Mouse (Mus musculus): ENCODE data around the gene Gtf2h3.
"Not testable (repeated sequence)": the region's sequence is repeated elsewhere in the genome, so short reads cannot be mapped to it uniquely, and the experiment has no call there.

Gtf2h3 gene

DNA sequence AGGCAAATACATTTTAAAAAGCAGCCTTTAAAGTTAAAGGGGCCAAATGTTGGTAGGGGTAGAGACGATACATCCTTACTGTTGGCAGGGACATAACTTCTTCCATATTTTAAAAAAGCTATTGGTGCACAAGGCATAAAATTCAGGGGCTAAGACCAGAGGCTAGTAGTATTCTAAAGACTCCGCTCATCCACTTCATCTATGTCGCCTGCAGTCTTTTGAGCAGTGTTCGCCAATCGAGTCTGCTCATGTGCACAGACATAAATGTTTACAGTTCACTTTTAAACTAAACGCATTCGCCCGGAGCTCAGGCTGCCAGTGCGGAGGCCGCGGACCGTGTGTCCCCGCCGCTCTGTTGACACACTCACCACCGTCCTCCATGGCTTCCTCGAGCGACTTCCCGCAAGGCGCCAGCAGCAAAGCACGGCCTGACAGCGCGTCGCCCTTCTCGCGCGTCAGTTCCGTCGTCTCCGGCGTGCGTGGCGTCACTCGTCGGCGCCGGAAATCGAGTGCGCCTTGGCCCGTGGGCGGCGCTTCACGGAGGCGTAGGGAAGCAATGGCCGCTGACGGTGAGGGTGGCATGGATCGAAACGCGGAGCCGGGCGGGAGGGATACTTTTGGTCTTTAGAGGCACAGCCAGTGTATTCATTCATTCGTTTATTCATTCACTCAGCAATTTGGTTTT, at the start of gene Gtf2h3, which contains the start of gene Eif2b1:
Gene Gtf2h3 (plus strand): TSS at position 508 of the 685 bp plus-strand sequence.
Gene Eif2b1 (minus strand): TSS at position 499 of the 685 bp plus-strand sequence.
- in situ Hi-C loops (cut with MboI, MseI), result no loop called here

DNA sequence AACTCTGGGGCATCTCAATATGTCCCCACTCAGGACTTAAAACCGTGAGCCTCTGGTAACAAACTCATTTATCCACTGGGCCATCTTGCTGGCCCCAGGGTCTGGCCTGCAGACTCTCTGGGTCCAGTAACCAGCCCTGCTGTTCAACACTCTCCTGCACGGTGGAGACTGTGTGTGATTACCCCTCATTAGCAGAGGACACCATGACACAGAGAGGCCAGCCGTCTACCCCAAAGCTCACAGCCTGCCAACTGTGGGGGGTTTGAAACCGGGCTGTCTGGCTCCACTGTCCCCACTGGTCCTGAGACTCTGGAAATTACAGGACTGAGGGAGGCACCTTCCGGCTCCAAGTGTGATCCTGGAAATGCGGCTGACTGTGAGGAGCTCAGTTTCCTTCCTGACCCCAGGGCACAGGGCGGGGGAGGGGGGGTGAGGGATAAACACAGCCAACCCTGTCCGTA, 49.7 kb upstream of the Gtf2h3 start:
- in situ Hi-C loops (cut with MboI, MseI), result no loop called here

- in situ Hi-C loops (cut with MboI, MseI), result loop anchor here (5.0 kb wide), 2 partner anchors 42 to 92 kb away; partner anchors contain the start of gene Kmt5a
Observed at GRCm38 (mm10) chr5:124529697-124530096, 49.2 kb upstream of the Gtf2h3 start.

GRCm38 (mm10) chr5:124530655-124531582, 48.0 kb upstream of the Gtf2h3 start, which contains the start of gene Rilpl1:
Rilpl1 (minus strand) TSS chr5:124531391.
- in situ Hi-C loops (cut with MboI, MseI), result loop anchor here (5.0 kb wide), 2 partner anchors 44 to 94 kb away; partner anchors contain the start of gene Kmt5a

GRCm38 (mm10) chr5:124531583-124531930, 47.4 kb upstream of the Gtf2h3 start:
- in situ Hi-C loops (cut with MboI, MseI), result loop anchor here (5.0 kb wide), 2 partner anchors 44 to 94 kb away; partner anchors contain the start of gene Kmt5a

DNA sequence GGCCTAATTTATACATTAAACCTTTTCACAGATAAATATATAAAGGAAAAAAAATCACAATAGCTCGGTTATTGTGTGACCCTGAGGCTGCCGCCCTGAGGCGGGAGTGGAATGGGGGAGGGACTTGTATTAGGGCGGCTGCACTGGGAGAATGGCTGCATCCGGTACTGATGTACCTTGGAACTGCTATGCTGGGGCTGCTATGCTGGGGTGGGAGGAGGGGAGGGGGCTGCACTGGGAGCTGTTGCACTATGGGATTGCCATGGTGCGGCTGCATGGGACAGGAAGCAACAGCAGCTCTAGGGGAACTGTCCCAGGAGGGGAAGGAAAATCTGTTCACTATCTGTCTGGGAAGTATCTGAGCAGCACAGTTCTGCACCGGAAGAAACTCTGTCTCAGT, 46.5 kb upstream of the Gtf2h3 start:
- in situ Hi-C loops (cut with MboI, MseI), result loop anchor here (5.0 kb wide), 2 partner anchors 45 to 95 kb away; partner anchors contain the start of gene Kmt5a

- in situ Hi-C loops (cut with MboI, MseI), result no loop called here
Observed at GRCm38 (mm10) chr5:124535016-124535415, 43.9 kb upstream of the Gtf2h3 start.

DNA sequence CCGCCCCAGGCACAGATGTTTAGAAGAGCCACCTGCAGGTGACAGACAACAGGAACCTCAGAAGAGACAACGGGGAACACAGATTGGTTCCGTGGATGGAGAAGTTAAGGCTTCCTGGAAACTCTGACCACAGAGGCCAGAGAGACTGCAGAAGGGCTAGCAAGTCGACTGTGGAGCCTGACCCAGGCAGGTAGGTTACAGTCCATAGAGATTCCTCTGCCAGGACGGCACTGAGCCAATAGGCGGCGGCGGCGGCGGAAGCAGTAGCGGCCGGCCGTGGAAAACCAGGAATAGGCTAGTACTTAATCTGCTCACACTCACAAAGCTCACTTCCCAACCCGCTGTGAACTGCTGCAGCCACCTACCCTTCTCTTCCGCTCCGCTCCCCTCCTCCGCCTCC, 42.2 kb upstream of the Gtf2h3 start:
- in situ Hi-C loops (cut with MboI, MseI), result no loop called here

- in situ Hi-C loops (cut with MboI, MseI), result no loop called here
Observed at GRCm38 (mm10) chr5:124538813-124539792, 39.8 kb upstream of the Gtf2h3 start.

DNA sequence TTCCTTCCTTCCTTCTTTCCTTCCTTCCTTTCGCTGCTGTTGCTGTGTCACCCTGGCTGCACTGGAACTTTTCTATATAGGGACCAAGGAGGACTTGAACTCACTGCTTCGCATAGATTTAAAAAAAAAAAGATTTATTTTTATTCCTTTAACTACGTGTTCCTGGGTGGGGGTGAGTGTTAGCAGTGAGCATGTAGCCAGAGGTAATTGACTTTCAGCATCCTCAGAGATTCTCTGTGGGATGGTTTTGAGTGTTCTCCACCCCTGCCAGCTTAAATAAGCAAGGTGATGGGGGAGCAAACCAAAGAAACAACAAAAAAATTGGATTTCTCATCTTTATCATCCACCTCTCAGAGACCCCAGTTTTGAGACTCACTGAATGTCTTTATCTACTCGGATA, 39.0 kb upstream of the Gtf2h3 start:
- in situ Hi-C loops (cut with MboI, MseI), result no loop called here

GRCm38 (mm10) chr5:124540383-124540786, 38.6 kb upstream of the Gtf2h3 start, which contains the start of gene Tmed2:
Tmed2 (plus strand) TSS chr5:124540695.
- in situ Hi-C loops (cut with MboI, MseI), result no loop called here

DNA sequence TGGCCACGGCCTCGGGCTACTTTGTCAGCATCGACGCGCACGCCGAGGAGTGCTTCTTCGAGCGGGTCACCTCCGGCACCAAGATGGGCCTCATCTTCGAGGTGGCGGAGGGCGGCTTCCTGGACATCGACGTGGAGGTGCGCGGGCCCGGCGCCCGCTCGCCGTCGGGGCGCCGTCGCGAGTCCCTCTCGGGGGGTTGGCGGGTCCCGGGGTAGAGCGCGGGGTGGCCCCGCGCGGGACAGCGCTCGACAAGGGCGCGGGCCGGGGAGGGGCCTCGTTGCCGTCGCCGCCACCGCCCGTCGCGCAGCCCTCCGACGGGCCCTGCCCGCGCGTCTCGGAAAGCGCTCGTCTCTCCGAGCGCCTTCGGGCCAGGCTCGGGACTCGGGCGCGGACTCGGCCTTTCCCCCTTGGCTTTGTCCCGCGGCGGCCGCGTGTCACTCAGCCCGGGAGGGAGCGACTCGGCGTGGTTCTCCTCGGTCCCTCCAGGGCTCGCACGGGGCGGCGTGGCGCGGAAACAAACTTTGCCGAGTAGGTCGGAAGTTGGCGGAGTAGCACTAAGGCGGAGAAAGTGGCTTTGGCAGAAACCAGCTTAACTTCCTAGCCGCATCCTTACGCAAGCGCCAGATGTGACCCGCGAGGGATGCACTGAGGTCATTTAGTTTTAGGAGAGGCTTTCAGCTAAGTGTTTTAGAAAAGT, 37.9 kb upstream of the Gtf2h3 start:
- in situ Hi-C loops (cut with MboI, MseI), result no loop called here

DNA sequence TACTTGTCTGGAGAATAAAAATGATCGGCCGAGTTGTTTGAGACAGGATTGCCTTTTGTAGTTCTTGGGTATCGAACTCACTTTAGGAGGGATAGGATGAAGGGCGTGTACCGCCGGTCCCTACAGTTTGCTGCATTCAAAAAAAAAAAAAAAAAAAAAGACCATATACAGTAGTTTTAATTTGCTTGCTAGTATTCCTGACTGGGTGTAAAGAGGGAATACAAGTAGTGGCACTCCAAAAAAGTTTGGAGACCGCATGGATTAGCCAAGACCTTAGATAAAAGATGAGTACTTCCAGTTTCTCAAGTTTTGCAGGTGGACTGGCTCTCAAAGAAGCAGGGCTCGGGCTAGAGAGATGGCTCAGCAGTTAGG, 37.4 kb upstream of the Gtf2h3 start:
- in situ Hi-C loops (cut with MboI, MseI), result no loop called here

- in situ Hi-C loops (cut with MboI, MseI), result not testable (repeated sequence)
Observed at GRCm38 (mm10) chr5:124550737-124551136, 28.2 kb upstream of the Gtf2h3 start.

GRCm38 (mm10) chr5:124551349-124552093, 27.4 kb upstream of the Gtf2h3 start:
- in situ Hi-C loops (cut with MboI, MseI), result not testable (repeated sequence)

DNA sequence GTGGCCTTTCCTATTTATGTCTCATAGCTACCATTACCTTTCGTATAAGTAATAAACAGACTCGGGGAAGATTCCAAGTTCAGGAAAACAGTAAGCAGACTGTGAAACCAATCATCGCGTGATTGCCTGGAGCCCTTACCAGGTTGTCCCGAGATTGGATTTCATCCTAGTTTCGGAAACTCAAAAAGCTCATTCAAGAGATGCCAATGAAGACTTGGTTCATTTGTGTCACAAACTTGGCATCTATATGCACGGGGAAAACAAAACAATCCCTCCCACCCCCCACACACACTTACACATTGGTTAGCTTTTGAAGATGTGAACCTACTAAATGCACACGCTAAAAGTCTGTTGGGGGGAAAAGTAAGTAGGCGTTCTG, 26.9 kb upstream of the Gtf2h3 start:
- in situ Hi-C loops (cut with MboI, MseI), result no loop called here

DNA sequence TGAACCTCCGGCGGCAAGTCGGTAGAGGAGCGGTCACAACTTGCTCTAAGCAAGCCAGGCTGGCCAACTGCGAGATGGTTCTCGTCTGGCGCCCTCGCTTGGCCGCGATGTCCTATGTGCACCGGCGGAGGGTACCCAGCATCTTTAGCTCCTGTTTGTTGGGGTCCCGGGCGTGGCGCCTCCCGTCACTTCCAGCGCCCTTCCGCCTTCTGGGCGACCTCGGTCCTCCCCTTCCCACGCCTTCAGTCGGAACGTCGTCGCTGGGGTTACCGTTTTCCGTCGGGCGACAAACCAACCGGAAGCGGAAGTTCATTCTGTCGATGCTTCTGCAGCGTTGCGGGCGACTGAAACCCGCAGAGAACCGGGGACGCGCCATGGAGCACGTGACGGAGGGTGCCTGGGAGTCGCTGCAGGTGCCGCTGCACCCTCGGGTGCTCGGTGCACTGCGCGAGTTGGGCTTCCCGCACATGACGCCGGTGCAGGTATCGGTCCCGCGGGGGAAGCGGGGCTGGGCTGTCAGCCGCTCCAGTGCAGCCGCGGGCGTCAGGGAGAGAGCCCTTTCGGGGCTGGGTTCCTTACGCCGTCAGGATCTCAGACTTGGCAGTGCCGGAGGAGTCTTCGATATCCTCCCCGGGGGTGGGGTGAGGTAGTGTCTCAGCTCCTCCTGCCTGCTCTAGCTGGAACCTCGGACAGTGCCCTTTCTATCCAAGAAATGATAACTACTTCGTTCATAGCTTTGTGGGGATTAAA, 26.2 kb upstream of the Gtf2h3 start, which contains the start of gene Ddx55:
Gene Ddx55 (plus strand): TSS at position 307 of the 750 bp plus-strand sequence.
- in situ Hi-C loops (cut with MboI, MseI), result no loop called here

GRCm38 (mm10) chr5:124553607-124554006, 25.3 kb upstream of the Gtf2h3 start:
- in situ Hi-C loops (cut with MboI, MseI), result no loop called here

GRCm38 (mm10) chr5:124555145-124555544, 23.8 kb upstream of the Gtf2h3 start:
- in situ Hi-C loops (cut with MboI, MseI), result no loop called here
